Mouse (Mus musculus): ENCODE results near the gene Coro6. TPM values are rescaled to one million over a fixed set of nuclear protein-coding genes. Genes with fewer than 3 reads are reported as not detected.
A peak's percentile ranks its signal among the peaks of the same experiment; 100 is the strongest.

Gene Coro6
- polyA plus RNA-seq, 1 experiment from 2014 or later = 0.09 TPM

DNA sequence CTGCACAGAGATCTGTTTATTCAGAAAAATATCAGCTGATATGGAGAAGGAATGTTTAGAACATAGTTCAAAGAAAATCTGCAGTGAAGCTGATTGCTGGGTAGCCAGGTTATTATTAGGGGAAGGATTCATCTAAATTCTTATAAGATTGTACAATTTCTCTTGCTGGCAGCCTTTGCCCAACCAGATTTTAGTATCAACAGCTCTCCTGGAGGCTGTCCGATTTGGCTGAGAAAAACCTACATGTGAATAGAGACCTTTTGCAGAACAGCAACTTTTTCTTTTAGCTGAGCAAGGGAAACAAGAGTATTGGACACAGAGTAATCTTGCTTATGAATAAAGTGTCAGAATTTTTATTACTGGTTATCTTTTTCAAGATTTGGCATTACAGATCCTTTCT lies 33.8 kb upstream of the Coro6 start:
- WGBS = 91% methylated on average over 1 of the region's 1 CpGs
- H3K4me2 ChIP-seq (ENCODE audit: low read length) = no peak overlapping the region
- DNase-seq (ENCODE audit: low spot score) (no peak), ATAC-seq (replicated peaks; ENCODE audit: low FRiP score, low read depth) (no peak)
- TF ChIP-seq CTCF (IDR thresholded peaks at IDR 0.05; ENCODE audit: low read depth) = no peak
- H3K9ac ChIP-seq (ENCODE audit: low read depth, low read length) = no peak overlapping the region
- no peaks in the 10 kb centered on the region for H3K27me3 ChIP-seq (ENCODE audit: insufficient read depth, low read length)
- no peaks in the 10 kb centered on the region for H3K9me3 ChIP-seq (replicated peaks; ENCODE audit: low read length)
- H3K36me3 ChIP-seq (ENCODE audit: insufficient read depth, low read length) = no peaks in the 10 kb centered on the region
- H3K4me3 ChIP-seq (replicated peaks; ENCODE audit: low read depth, low read length) = no peak overlapping the region
- no peak overlapping the region for H3K27ac ChIP-seq
- no peaks in the 10 kb centered on the region for H3K4me1 ChIP-seq (replicated peaks; ENCODE audit: insufficient read depth, low read length)

GRCm38 (mm10) chr11:77437026-77437425 lies 25.2 kb upstream of the Coro6 start:
- no peak overlapping the region for H3K4me2 ChIP-seq (ENCODE audit: low read length)
- H3K9me3 ChIP-seq (replicated peaks; ENCODE audit: low read length) = no peaks in the 10 kb centered on the region
- H3K27ac ChIP-seq = no peak overlapping the region
- H3K36me3 ChIP-seq (ENCODE audit: insufficient read depth, low read length) = no peaks in the 10 kb centered on the region
- no peak overlapping the region for H3K9ac ChIP-seq (ENCODE audit: low read depth, low read length)
- H3K4me3 ChIP-seq (replicated peaks; ENCODE audit: low read depth, low read length) = no peak overlapping the region
- 90% methylated on average over 2 of the region's 2 CpGs for WGBS
- no peak for ATAC-seq (replicated peaks; ENCODE audit: low FRiP score, low read depth)
- no peak for DNase-seq (ENCODE audit: low spot score)
- H3K4me1 ChIP-seq (replicated peaks; ENCODE audit: insufficient read depth, low read length) = no peaks in the 10 kb centered on the region
- TF ChIP-seq CTCF (IDR thresholded peaks at IDR 0.05; ENCODE audit: low read depth) = no peak
- H3K27me3 ChIP-seq (ENCODE audit: insufficient read depth, low read length) = no peaks in the 10 kb centered on the region

- no peaks in the 10 kb centered on the region for H3K9me3 ChIP-seq (replicated peaks; ENCODE audit: low read length)
- ATAC-seq (replicated peaks; ENCODE audit: low FRiP score, low read depth) = no peak
- no peak for DNase-seq (ENCODE audit: low spot score)
- H3K4me3 ChIP-seq (replicated peaks; ENCODE audit: low read depth, low read length) = no peak overlapping the region
- H3K4me2 ChIP-seq (ENCODE audit: low read length) = no peak overlapping the region
- TF ChIP-seq CTCF (IDR thresholded peaks at IDR 0.05; ENCODE audit: low read depth) = no peak
- H3K9ac ChIP-seq (ENCODE audit: low read depth, low read length) = no peak overlapping the region
- H3K36me3 ChIP-seq (ENCODE audit: insufficient read depth, low read length) = no peaks in the 10 kb centered on the region
- H3K4me1 ChIP-seq (replicated peaks; ENCODE audit: insufficient read depth, low read length) = no peaks in the 10 kb centered on the region
- 87% methylated on average over 9 of the region's 9 CpGs for WGBS
- no peaks in the 10 kb centered on the region for H3K27me3 ChIP-seq (ENCODE audit: insufficient read depth, low read length)
- H3K27ac ChIP-seq = no peak overlapping the region
Observed at GRCm38 (mm10) chr11:77440081-77440480, 22.1 kb upstream of the Coro6 start.

GRCm38 (mm10) chr11:77441020-77441419 lies 21.2 kb upstream of the Coro6 start:
- Histone ChIP-seq H3K4me1 (replicated peaks; ENCODE audit: insufficient read depth, low read length) (no peaks in the 10 kb centered on the region), H3K27ac (no peak overlapping the region), H3K9ac (ENCODE audit: low read depth, low read length) (no peak overlapping the region), H3K36me3 (ENCODE audit: insufficient read depth, low read length) (no peaks in the 10 kb centered on the region), H3K4me3 (replicated peaks; ENCODE audit: low read depth, low read length) (no peak overlapping the region), H3K27me3 (ENCODE audit: insufficient read depth, low read length) (no peaks in the 10 kb centered on the region), H3K9me3 (replicated peaks; ENCODE audit: low read length) (no peaks in the 10 kb centered on the region), H3K4me2 (ENCODE audit: low read length) (no peak overlapping the region)
- no peak for DNase-seq (ENCODE audit: low spot score)
- ATAC-seq (replicated peaks; ENCODE audit: low FRiP score, low read depth) = no peak
- WGBS = 71% methylated on average over 8 of the region's 8 CpGs
- TF ChIP-seq CTCF (IDR thresholded peaks at IDR 0.05; ENCODE audit: low read depth) = no peak

DNA sequence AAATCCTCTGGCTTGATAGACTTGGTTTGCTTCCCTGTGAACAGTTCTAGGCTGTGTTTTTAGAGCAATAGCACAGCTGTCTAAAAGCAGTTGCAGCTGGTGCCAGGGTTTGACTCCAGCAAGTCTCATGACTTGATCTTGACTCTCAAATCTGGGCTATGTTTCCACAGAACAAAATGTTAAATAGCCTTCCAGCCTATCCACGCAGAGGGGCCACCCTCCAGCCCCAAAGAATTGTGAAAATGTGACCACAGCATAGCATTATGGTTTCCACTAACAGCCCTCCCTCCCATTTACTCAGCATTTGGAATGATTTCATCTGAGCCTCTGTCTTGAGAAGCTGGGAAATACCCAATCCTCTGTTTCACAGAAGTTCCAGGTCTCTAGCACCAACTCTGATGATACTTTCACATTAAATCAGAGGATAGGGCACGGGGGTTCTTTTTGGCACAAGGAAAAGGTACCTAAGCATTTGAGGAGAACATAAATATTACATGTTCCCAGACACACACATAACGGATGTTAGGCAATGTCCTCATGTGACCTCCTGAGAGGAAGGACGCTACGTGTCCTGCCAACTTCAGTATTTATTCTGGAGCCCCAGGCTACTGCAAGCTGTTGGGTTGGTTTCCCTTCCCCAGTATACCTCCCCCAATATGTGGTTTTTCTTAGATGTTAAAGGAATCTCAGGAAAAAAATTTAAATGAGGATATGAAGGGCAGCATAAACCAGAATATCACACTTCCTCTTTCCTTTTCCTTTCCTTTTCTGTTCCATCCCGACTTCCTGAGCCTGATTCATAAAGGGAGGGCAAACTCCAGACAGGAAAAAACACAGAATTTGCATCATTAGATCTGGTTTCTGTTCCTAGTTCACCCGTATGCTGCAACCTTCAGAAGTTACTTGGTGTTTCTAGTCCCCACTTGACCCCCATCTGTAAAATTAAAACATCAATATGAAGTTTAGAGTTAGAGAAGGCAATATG lies 19.7 kb upstream of the Coro6 start:
- no peaks in the 10 kb centered on the region for H3K27me3 ChIP-seq (ENCODE audit: insufficient read depth, low read length)
- H3K36me3 ChIP-seq (ENCODE audit: insufficient read depth, low read length) = no peaks in the 10 kb centered on the region
- no peak for TF ChIP-seq CTCF (IDR thresholded peaks at IDR 0.05; ENCODE audit: low read depth)
- H3K9me3 ChIP-seq (replicated peaks; ENCODE audit: low read length) = no peaks in the 10 kb centered on the region
- peak overlapping the region; percentile 63 for H3K27ac ChIP-seq
- no peak overlapping the region for H3K4me3 ChIP-seq (replicated peaks; ENCODE audit: low read depth, low read length)
- no peak overlapping the region; the same call in 1 of the 2 replicates for H3K4me2 ChIP-seq (ENCODE audit: low read length)
- H3K4me1 ChIP-seq (replicated peaks; ENCODE audit: insufficient read depth, low read length) = no peaks in the 10 kb centered on the region
- no peak for ATAC-seq (replicated peaks; ENCODE audit: low FRiP score, low read depth)
- H3K9ac ChIP-seq (ENCODE audit: low read depth, low read length) = no peak overlapping the region
- 50% methylated on average over 7 of the region's 7 CpGs for WGBS
- peak; percentile 68 for DNase-seq (ENCODE audit: low spot score)

DNA sequence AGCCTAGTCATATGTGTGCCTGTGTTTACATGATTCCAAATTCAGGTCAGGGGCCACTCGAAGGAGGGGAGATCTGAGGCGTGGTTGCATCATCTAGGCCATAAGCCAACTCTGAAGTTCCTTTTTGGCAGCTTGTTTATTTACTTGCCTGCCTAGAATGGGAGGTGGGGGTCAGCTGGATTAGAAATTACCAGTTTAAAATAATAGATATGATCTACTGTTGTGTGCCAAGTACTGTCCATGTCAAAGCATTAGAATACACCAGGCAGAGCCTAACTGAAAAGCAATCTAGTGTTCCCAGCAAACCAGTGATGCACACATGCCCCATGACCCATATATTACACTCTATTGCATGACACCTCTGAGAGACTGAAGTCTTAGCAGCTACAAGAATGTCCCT lies 17.3 kb upstream of the Coro6 start:
- Histone ChIP-seq H3K9ac (ENCODE audit: low read depth, low read length) (no peak overlapping the region), H3K4me3 (replicated peaks; ENCODE audit: low read depth, low read length) (no peak overlapping the region), H3K4me2 (ENCODE audit: low read length) (no peak overlapping the region), H3K36me3 (ENCODE audit: insufficient read depth, low read length) (peaks cover 6% of the 10 kb centered on the region; the same call in 1 of the 2 replicates), H3K27ac (no peak overlapping the region), H3K9me3 (replicated peaks; ENCODE audit: low read length) (no peaks in the 10 kb centered on the region), H3K27me3 (ENCODE audit: insufficient read depth, low read length) (no peaks in the 10 kb centered on the region), H3K4me1 (replicated peaks; ENCODE audit: insufficient read depth, low read length) (no peaks in the 10 kb centered on the region)
- peak; percentile 30 for DNase-seq (ENCODE audit: low spot score)
- TF ChIP-seq CTCF (IDR thresholded peaks at IDR 0.05; ENCODE audit: low read depth) = no peak
- WGBS = 44% methylated on average over 2 of the region's 2 CpGs
- ATAC-seq (replicated peaks; ENCODE audit: low FRiP score, low read depth) = no peak
